Mouse (Mus musculus): ENCODE results near the gene Colec11.
A peak's percentile ranks its signal among the peaks of the same experiment; 100 is the strongest.

The Colec11 gene

GRCm38 (mm10) chr12:28602259-28602658 is 20.9 kb downstream of the Colec11 start:
- peak; percentile 37 for DNase-seq (ENCODE audit: low read depth, low spot score)

DNA sequence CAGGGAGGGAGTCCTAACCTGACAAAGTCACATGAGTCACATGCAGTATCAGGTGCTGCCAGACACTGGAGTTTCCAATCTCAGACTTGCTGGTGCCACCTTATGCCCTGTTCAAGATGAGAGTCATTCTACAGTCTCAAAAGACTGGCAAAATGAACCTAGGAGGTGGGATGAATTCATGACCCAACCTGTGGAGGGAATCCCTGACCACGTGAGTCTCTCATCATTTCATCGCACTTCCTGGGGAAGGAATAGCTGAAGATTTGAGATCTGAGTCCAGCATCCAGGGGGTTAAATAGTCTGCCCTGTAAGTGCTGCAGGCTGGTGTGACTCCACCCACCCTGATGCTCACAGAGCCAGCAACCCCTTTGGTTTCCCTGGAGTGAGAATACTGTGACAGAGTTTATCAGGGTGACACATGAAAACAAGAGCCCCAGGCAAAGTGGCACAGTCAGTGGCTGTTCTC is 24.6 kb downstream of the Colec11 start:
- DNase-seq (ENCODE audit: low read depth, low spot score), result no peak

DNA sequence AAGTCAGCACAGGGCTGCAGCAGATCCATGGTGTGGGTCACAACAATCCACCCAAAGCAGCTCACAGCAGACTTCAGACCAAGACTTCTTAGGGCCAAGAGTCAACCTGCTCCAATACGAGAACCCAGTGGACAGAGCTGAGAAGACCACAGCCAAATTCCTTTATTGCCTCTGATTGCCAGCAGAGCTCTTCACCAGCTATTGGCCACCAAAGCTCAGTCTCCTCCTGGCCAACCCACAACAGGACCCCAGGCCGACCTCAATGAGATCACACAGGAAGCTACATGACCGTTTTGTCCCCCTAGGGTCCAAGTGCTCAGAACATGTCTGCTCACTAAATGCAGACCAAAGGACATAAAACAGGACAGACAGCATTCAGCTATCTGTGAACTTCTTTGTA is 25.1 kb downstream of the Colec11 start:
- DNase-seq (ENCODE audit: low read depth, low spot score), result no peak

- DNase-seq (ENCODE audit: low read depth, low spot score), result no peak
Measured at GRCm38 (mm10) chr12:28597699-28598098, 25.5 kb downstream of the Colec11 start.

DNA sequence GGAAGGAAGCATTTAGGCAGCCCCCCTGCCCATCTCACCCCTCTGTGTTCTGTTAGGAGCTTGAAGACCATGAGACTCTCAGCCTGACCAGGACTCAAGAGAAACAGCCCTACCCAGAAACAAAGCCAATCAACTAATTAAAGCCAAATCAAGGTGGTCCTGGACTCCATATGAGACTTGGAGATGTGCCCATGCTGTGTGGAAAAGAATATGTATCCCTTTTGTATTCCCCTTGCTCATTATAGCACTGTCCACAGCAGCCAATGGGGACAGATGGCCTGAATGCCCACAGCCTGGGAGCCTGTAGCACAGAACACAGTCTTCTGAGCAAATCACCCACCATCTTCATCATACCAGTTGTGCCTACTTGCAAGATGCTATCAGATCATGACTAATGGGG is 26.3 kb downstream of the Colec11 start:
- DNase-seq (ENCODE audit: low read depth, low spot score), result no peak

GRCm38 (mm10) chr12:28590428-28590827 is 32.7 kb downstream of the Colec11 start:
- DNase-seq (ENCODE audit: low read depth, low spot score), result no peak

- peak; percentile 89 for DNase-seq (ENCODE audit: low read depth, low spot score)
Measured at GRCm38 (mm10) chr12:28589090-28589868, 33.9 kb downstream of the Colec11 start.

- DNase-seq (ENCODE audit: low read depth, low spot score), result no peak
Measured at GRCm38 (mm10) chr12:28587949-28588348, 35.2 kb downstream of the Colec11 start.

DNA sequence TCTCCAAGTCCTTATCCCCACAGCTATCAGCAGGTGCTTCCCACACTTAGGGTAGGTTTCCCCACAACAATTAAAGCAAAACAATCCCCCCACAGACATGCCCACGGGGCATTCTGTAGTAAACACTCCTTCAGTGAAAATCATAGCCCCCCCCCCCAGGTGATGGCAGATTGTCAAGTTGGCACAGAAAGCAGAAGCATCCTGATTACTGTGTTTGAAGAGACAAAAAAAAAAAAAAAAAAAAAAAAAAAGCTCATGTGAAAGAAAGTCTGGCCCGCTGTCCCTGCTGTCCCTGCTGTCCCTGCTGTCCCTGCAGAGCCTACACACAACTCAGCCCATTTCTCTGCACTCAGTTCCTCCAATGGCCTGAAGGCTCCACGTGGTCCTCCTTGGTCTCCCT is 39.1 kb downstream of the Colec11 start:
- no peak for DNase-seq (ENCODE audit: low read depth, low spot score)

DNA sequence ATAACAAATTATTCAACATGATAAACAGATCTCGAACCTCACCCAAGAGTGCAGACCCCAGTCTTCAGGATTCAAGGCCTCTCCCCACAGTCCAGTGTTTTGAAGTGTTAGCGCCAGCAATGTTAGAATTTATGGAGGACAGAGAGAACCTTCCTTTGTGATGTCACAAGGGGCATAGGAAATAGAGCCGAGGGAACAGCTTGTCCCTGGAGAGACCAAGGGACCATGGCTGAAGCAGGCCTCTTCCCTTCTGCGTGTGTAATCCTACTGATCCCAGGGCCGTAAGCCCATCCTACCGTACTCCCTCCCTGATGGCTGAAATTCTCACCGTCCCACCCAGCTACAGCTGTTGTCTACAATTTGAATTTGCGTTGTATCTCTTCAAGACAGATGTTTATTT is 40.8 kb downstream of the Colec11 start, which contains the start of gene Allc:
Allc (minus strand) TSS at position 101 of the 400 bp plus-strand sequence.
- no peak for DNase-seq (ENCODE audit: low read depth, low spot score)

GRCm38 (mm10) chr12:28579132-28579531 is 44.0 kb downstream of the Colec11 start:
- peak; percentile 75 for DNase-seq (ENCODE audit: low read depth, low spot score)

GRCm38 (mm10) chr12:28578147-28578546 is 45.0 kb downstream of the Colec11 start:
- DNase-seq (ENCODE audit: low read depth, low spot score), result no peak

GRCm38 (mm10) chr12:28575366-28576070 is 47.7 kb downstream of the Colec11 start:
- DNase-seq (ENCODE audit: low read depth, low spot score), result no peak

DNA sequence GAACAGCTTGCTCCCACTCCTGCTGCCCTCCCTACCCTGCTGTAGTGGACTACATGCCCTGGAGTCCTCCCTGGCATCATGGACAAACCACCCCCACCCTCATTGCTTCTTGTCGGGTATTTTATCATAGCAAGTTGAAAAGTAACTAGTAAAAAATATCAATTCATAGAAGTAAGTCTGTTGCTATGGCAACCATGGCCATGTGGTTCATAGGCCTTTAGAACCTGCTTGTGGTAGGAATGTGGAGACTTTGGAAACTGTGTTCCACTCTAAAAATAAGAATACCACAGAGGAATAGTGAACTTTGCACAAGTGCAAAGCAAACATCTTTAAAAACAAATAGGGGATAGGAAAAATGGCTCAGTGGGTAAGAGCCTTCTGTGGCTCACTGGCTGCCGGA is 50.9 kb downstream of the Colec11 start:
- DNase-seq (ENCODE audit: low read depth, low spot score), result no peak

GRCm38 (mm10) chr12:28552299-28552698 is 70.9 kb downstream of the Colec11 start, which contains the start of gene Dcdc2c:
Gene Dcdc2c (minus strand): TSS chr12:28552399.
- DNase-seq (ENCODE audit: low read depth, low spot score), result peak; percentile 26

DNA sequence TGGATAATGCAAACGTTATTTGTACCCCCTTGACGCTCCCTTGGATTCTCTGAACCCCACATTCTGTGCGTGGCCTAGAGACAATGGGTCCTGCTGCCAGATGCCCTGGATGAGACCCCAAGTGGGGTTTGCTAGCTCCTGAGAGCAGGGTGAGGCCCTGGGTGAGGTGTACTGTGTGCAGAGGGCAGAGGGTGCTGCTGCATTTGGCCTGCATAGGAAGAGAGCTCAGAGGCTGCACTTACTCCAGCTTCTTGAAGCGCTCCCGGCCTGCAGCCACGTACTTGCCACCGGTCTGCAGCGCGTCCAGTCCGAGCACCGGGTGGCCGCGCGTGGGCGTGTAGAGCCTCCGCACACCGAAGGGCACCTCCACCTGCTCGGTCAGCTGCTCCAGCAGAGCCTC is 71.4 kb downstream of the Colec11 start:
- no peak for DNase-seq (ENCODE audit: low read depth, low spot score)

GRCm38 (mm10) chr12:28548887-28549286 is 74.3 kb downstream of the Colec11 start:
- DNase-seq (ENCODE audit: low read depth, low spot score), result no peak
